Mouse (Mus musculus) cerebellum, adult 2 months (tissue): ENCODE measurements at regions not wholly inside any gene's neighbourhood (a gene's known extent, or its start where the extent isn't known, plus 50 kb on each side); places are given as distances from the start of the nearest gene placed in this dataset.

Experiments used
- CTCF ChIP-seq: fragments of 200-500 bp; IDR thresholded peaks from 2 replicates; pipeline ENCODE4 v1.5.1; 2011; ENCODE audit warnings: low read depth, mild to moderate bottlenecking, control low read depth, low read length, moderate library complexity, borderline replicate concordance; ENCODE audit not compliant: insufficient read depth
- POLR2A ChIP-seq: fragments of 200-500 bp; IDR thresholded peaks from 2 replicates; pipeline ENCODE4 v1.6.1; 2011; ENCODE audit warnings: low read length, control low read depth, borderline replicate concordance; ENCODE audit not compliant: insufficient read depth

- TF ChIP-seq POLR2A (no peak), CTCF (no peak)
These were observed 87.1 kb downstream of the Eif4e start for GRCm38 (mm10) chr3:138612884-138613653.
